Comparison of ENCODE assay signal across 14 mouse cellular contexts in genomic region chr5:24019341-24020185, GRCm38 (mm10). TPM values are rescaled to one million over a fixed set of nuclear protein-coding genes. Genes with fewer than 3 reads are reported as not detected.
DNase-seq lines count a peak whose midpoint lies in the region; ATAC-seq and TF ChIP-seq lines count a peak whose summit lies in the region.
"Had no signal": no experiment of that assay in that cellular context is flagged by ENCODE, and none has a peak within 500 bp of the region (broad histone marks: within the 10 kb centered on the region; RNA-seq: fewer than 3 reads in every experiment).

No protein-coding gene starts in this region.

- H3K4me3 ChIP-seq in embryonic facial prominence, embryonic 10.5 days, result no peak overlapping the region
- no peak overlapping the region for H3K4me3 ChIP-seq in forebrain, embryonic 14.5 days (ENCODE audit: low read depth, low read length)
- H3K4me3 ChIP-seq in hindbrain, postnatal 0 days (ENCODE audit: low read length), result no peak overlapping the region
- H3K4me3 ChIP-seq in neural tube, embryonic 13.5 days, result no peak overlapping the region
- no peak overlapping the region for H3K4me3 ChIP-seq in thymus, adult 2 months (ENCODE audit: control insufficient read depth, insufficient read depth, low read length)
- no peak overlapping the region for H3K4me3 ChIP-seq in kidney, embryonic 15.5 days (replicated peaks)
- H3K4me3 ChIP-seq: heart, embryonic 13.5 days; liver, embryonic 13.5 days had no signal

- no peaks in the 10 kb centered on the region for H3K27me3 ChIP-seq in embryonic facial prominence, embryonic 10.5 days (replicated peaks; ENCODE audit: low read depth, poor library complexity, severe bottlenecking)
- no peaks in the 10 kb centered on the region for H3K27me3 ChIP-seq in forebrain, embryonic 14.5 days (replicated peaks; ENCODE audit: control insufficient read depth, insufficient read depth, low read length)
- H3K27me3 ChIP-seq in hindbrain, postnatal 0 days (ENCODE audit: insufficient read depth, low read length), result no peaks in the 10 kb centered on the region
- H3K27me3 ChIP-seq in neural tube, embryonic 13.5 days, result no peaks in the 10 kb centered on the region
- no peaks in the 10 kb centered on the region for H3K27me3 ChIP-seq in thymus, adult 2 months (ENCODE audit: control insufficient read depth, insufficient read depth, low read length)
- H3K27me3 ChIP-seq in kidney, embryonic 15.5 days, result no peaks in the 10 kb centered on the region
- H3K27me3 ChIP-seq: heart, embryonic 13.5 days; liver, embryonic 13.5 days had no signal

- no peak for TF ChIP-seq POLR2A in thymus, adult 2 months (IDR thresholded peaks at IDR 0.05; ENCODE audit: control insufficient read depth, extremely low read depth, insufficient read depth, low read length, poor library complexity)

- H3K27ac ChIP-seq in embryonic facial prominence, embryonic 10.5 days (replicated peaks), result peak overlapping the region; percentile 44; the same call in 1 of the 2 replicates
- peak overlapping the region; percentile 94 for H3K27ac ChIP-seq in forebrain, embryonic 14.5 days (ENCODE audit: low read depth, low read length)
- peak overlapping the region; percentile 69 for H3K27ac ChIP-seq in hindbrain, postnatal 0 days
- peak overlapping the region; percentile 90 for H3K27ac ChIP-seq in neural tube, embryonic 13.5 days (replicated peaks)
- H3K27ac ChIP-seq in thymus, adult 2 months (ENCODE audit: control insufficient read depth, insufficient read depth, low read length), result no peak overlapping the region
- no peak overlapping the region for H3K27ac ChIP-seq in kidney, embryonic 15.5 days
- H3K27ac ChIP-seq: heart, embryonic 13.5 days; liver, embryonic 13.5 days had no signal

- 80% methylated on average over 7 of the region's 7 CpGs for WGBS in embryonic facial prominence, embryonic 10.5 days
- WGBS in forebrain, embryonic 14.5 days, result 7% methylated on average over 7 of the region's 7 CpGs
- WGBS in hindbrain, postnatal 0 days, result 21% methylated on average over 7 of the region's 7 CpGs
- WGBS in neural tube, embryonic 13.5 days, result 16% methylated on average over 7 of the region's 7 CpGs
- 96% methylated on average over 7 of the region's 7 CpGs for whole genome bisulfite sequencing in thymus, adult 2 months
- WGBS in kidney, embryonic 15.5 days, result 75% methylated on average over 7 of the region's 7 CpGs

- H3K36me3 ChIP-seq in embryonic facial prominence, embryonic 10.5 days (replicated peaks), result peaks cover 6% of the 10 kb centered on the region; the same call in 1 of the 2 replicates
- H3K36me3 ChIP-seq in forebrain, embryonic 14.5 days (ENCODE audit: control insufficient read depth, insufficient read depth, low read length), result no peaks in the 10 kb centered on the region
- H3K36me3 ChIP-seq in hindbrain, postnatal 0 days (ENCODE audit: insufficient read depth, low read length), result no peaks in the 10 kb centered on the region
- no peaks in the 10 kb centered on the region for H3K36me3 ChIP-seq in neural tube, embryonic 13.5 days
- no peaks in the 10 kb centered on the region for H3K36me3 ChIP-seq in thymus, adult 2 months (ENCODE audit: control insufficient read depth, insufficient read depth, low read length)
- no peaks in the 10 kb centered on the region for H3K36me3 ChIP-seq in kidney, embryonic 15.5 days

- peak; percentile 90 for ATAC-seq in forebrain, embryonic 14.5 days
- peak; percentile 74 for ATAC-seq in hindbrain, postnatal 0 days
- ATAC-seq in neural tube, embryonic 13.5 days (ENCODE audit: low read depth), result peak; percentile 71
- ATAC-seq in kidney, embryonic 15.5 days (replicated peaks; ENCODE audit: low FRiP score), result no peak
- ATAC-seq: CD4-positive, CD25-positive, alpha-beta regulatory T cell, adult 4 months had no signal

- no peaks in the 10 kb centered on the region; the same call in 1 of the 2 replicates for H3K9me3 ChIP-seq in embryonic facial prominence, embryonic 10.5 days
- H3K9me3 ChIP-seq in forebrain, embryonic 14.5 days (replicated peaks; ENCODE audit: control insufficient read depth, low read length), result 0 out of 2 replicates have a peak, but pooled peaks cover 4% of the 10 kb centered on the region
- no peaks in the 10 kb centered on the region for H3K9me3 ChIP-seq in hindbrain, postnatal 0 days (ENCODE audit: low read length)
- H3K9me3 ChIP-seq in neural tube, embryonic 13.5 days, result no peaks in the 10 kb centered on the region
- no peaks in the 10 kb centered on the region for H3K9me3 ChIP-seq in kidney, embryonic 15.5 days (replicated peaks)
- H3K9me3 ChIP-seq: heart, embryonic 13.5 days; liver, embryonic 13.5 days had no signal

- peak overlapping the region; percentile 29 for H3K4me2 ChIP-seq in forebrain, embryonic 14.5 days (ENCODE audit: low read length)
- H3K4me2 ChIP-seq in hindbrain, postnatal 0 days (ENCODE audit: low read depth, low read length), result peak overlapping the region; percentile 18; the same call in 1 of the 2 replicates
- 0 out of 2 replicates have a peak overlapping the region, but pooled peaks have one; percentile 4 for H3K4me2 ChIP-seq in neural tube, embryonic 13.5 days
- H3K4me2 ChIP-seq in kidney, embryonic 15.5 days, result no peak overlapping the region
- H3K4me2 ChIP-seq: heart, embryonic 13.5 days; liver, embryonic 13.5 days had no signal

- no peak for TF ChIP-seq CTCF in hindbrain, postnatal 0 days (IDR thresholded peaks at IDR 0.05; ENCODE audit: low read depth)
- no peak for TF ChIP-seq CTCF in thymus, adult 2 months (IDR thresholded peaks at IDR 0.05; ENCODE audit: borderline replicate concordance, control insufficient read depth, extremely low read depth, insufficient read depth, low read length, poor library complexity)

- DNase-seq in embryonic facial prominence, embryonic 10.5 days (ENCODE audit: low spot score), result no peak
- DNase-seq in forebrain, embryonic 14.5 days (ENCODE audit: low spot score), result peak; percentile 88
- peak; percentile 70 for DNase-seq in hindbrain, postnatal 0 days (ENCODE audit: low spot score)
- DNase-seq in thymus, adult 2 months, result no peak
- no peak for DNase-seq in spleen, postnatal 14 days (ENCODE audit: low spot score in 2 of 2)
- DNase-seq: gastrocnemius, postnatal 25 days; kidney, adult 9 months; liver, embryonic 13.5 days; lung, postnatal 36 days; thymus, postnatal 36 days had no signal

- H3K9ac ChIP-seq in forebrain, embryonic 14.5 days (ENCODE audit: low read length), result peak overlapping the region; percentile 30
- 0 out of 2 replicates have a peak overlapping the region, but pooled peaks have one; percentile 13 for H3K9ac ChIP-seq in hindbrain, postnatal 0 days (replicated peaks; ENCODE audit: low read length)
- peak overlapping the region; percentile 32; the same call in 1 of the 2 replicates for H3K9ac ChIP-seq in neural tube, embryonic 13.5 days
- no peak overlapping the region for H3K9ac ChIP-seq in kidney, embryonic 15.5 days
- H3K9ac ChIP-seq: heart, embryonic 13.5 days; liver, embryonic 13.5 days had no signal

- peaks cover 11% of the 10 kb centered on the region; the same call in 1 of the 2 replicates for H3K4me1 ChIP-seq in embryonic facial prominence, embryonic 10.5 days
- peaks cover 37% of the 10 kb centered on the region for H3K4me1 ChIP-seq in forebrain, embryonic 14.5 days (ENCODE audit: control insufficient read depth, insufficient read depth, low read length)
- peaks cover 9% of the 10 kb centered on the region; the same call in 1 of the 2 replicates for H3K4me1 ChIP-seq in hindbrain, postnatal 0 days (ENCODE audit: insufficient read depth, low read length)
- H3K4me1 ChIP-seq in neural tube, embryonic 13.5 days (replicated peaks), result peaks cover 40% of the 10 kb centered on the region
- no peaks in the 10 kb centered on the region for H3K4me1 ChIP-seq in thymus, adult 2 months (replicated peaks; ENCODE audit: control insufficient read depth, insufficient read depth, low read length)
- no peaks in the 10 kb centered on the region for H3K4me1 ChIP-seq in kidney, embryonic 15.5 days

RNA-seq across cellular contexts. Expression of gene Fam126a, which starts 10.9 kb away (rescaled TPM):
- polyA plus RNA-seq in embryonic facial prominence, embryonic 10.5 days (2016; fragmentation: Nextera tagmentation; extraction: Ambion mirVana), result 25.9 and 26.9 TPM in 2 replicates
- polyA plus RNA-seq in forebrain, embryonic 14.5 days (2014; fragmentation: Nextera tagmentation; extraction: Ambion mirVana), result 38.2 and 46.2 TPM in 2 replicates
- 24.5 and 26.6 TPM in 2 replicates for total RNA-seq in hindbrain, postnatal 0 days (2014; rRNA removed)
- 16.5 and 17.7 TPM in 2 replicates for polyA plus RNA-seq in hindbrain, postnatal 0 days (2015; fragmentation: Nextera tagmentation; extraction: Ambion mirVana)
- 28.4 and 30.5 TPM in 2 replicates for polyA plus RNA-seq in neural tube, embryonic 13.5 days (2015; fragmentation: Nextera tagmentation; extraction: Ambion mirVana)
- polyA plus RNA-seq in thymus, adult 2 months (2012; rRNA removed), result 4.8 and 5.3 TPM in 2 replicates
- polyA plus RNA-seq in kidney, embryonic 15.5 days (2015; fragmentation: Nextera tagmentation; extraction: Ambion mirVana), result 23.2 and 24.4 TPM in 2 replicates

Comparison
In these comparisons a context has a peak if more than half of its experiments do, and no peak if none do; other contexts are left out.
1. DNase-seq: peak in forebrain, embryonic 14.5 days (single experiment) and hindbrain, postnatal 0 days (single experiment); none in embryonic facial prominence, embryonic 10.5 days (single experiment), thymus, adult 2 months (single experiment) and spleen, postnatal 14 days (0 of 2).
2. H3K27ac ChIP-seq: peak in embryonic facial prominence, embryonic 10.5 days (single experiment), forebrain, embryonic 14.5 days (single experiment), hindbrain, postnatal 0 days (single experiment) and neural tube, embryonic 13.5 days (single experiment); none in thymus, adult 2 months (single experiment) and kidney, embryonic 15.5 days (single experiment).